Mouse (Mus musculus) E14TG2a.4 (cell line): ENCODE data around the gene Ran.
A peak's percentile ranks its signal among the peaks of the same experiment; 100 is the strongest.
"Not testable (repeated sequence)": the region's sequence is repeated elsewhere in the genome, so short reads cannot be mapped to it uniquely, and the experiment has no call there.

Source experiments
- H3K27me3 ChIP-seq: 2 replicates; pipeline ENCODE4 v1.6.1; 2014; ENCODE audit warnings: low read length, control low read depth; ENCODE audit not compliant: insufficient read depth
- H3K36me3 ChIP-seq: 2 replicates; pipeline ENCODE4 v1.6.1; 2014; ENCODE audit warnings: low read length, control low read depth; ENCODE audit not compliant: insufficient read depth
- H3K4me1 ChIP-seq: replicated peaks from 2 replicates; pipeline ENCODE4 v1.6.1; 2014; ENCODE audit warnings: low read depth, low read length, control low read depth
- H3K4me3 ChIP-seq: replicated peaks from 2 replicates; pipeline ENCODE4 v1.5.1; 2014; ENCODE audit warnings: mild to moderate bottlenecking, low read length
- H3K9me3 ChIP-seq: 2 replicates; pipeline ENCODE4 v1.6.1; 2014; ENCODE audit warnings: low read length, control low read depth
- CTCF ChIP-seq: conservative IDR thresholded peaks from 2 replicates; pipeline ENCODE4 v1.5.1; 2014; ENCODE audit warnings: low read length
- NANOG ChIP-seq: IDR thresholded peaks from 2 replicates; pipeline ENCODE4 v1.6.1; 2014; ENCODE audit warnings: borderline replicate concordance, low read length, mixed read lengths
- POU5F1 ChIP-seq: IDR thresholded peaks from 2 replicates; pipeline ENCODE4 v1.6.1; 2014; ENCODE audit warnings: low read length, borderline replicate concordance

Ran gene

DNA sequence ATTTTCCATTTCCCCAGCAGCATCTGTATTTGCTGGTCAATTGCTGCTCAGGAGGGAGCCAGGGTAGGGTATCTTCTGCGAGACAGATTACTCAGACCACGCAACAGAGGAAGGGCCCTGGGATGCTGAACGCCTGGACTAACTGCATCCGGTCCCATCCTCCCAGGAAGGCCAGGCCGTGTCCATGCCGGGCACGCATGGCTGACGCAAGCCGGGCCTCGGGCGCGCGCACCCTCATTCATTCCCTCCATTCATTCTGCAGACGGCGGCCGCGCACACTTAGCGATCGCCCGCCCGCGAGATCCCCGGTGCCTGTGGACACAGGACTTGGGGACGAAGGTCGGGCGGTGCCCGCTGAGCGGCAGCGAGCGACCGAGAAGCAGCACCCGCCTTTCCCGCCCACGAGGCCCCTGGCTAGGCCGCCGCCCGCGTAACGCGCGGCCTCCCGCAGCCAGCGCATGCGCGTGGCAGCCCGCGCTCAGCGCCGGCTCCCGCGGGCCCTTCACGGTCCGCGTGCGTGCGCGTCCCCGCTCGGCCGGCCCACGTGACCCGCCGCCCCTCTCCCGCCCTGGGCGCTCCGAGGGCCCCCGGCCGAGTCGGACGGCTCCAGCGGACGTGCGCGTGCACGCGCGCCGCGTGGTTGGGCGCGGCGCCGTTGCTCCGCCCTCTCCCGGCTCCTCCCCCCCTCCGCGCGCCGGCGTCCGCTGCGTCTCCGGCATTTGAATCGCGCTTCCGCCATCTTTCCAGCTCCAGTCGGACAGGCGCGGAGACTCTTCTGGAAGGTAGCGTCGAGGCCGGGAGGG is at the start of gene Ran:
Ran (plus strand) TSS at position 573 of the 803 bp plus-strand sequence.
- Histone ChIP-seq H3K4me1 (peaks cover 31% of the 10 kb centered on the region), H3K9me3 (no peaks in the 10 kb centered on the region), H3K27me3 (no peaks in the 10 kb centered on the region), H3K4me3 (peak within 1 kb of the TSS; percentile 97), H3K36me3 (peaks cover 38% of the 10 kb centered on the region)
- TF ChIP-seq CTCF (no peak), NANOG (no peak), POU5F1 (no peak)

DNA sequence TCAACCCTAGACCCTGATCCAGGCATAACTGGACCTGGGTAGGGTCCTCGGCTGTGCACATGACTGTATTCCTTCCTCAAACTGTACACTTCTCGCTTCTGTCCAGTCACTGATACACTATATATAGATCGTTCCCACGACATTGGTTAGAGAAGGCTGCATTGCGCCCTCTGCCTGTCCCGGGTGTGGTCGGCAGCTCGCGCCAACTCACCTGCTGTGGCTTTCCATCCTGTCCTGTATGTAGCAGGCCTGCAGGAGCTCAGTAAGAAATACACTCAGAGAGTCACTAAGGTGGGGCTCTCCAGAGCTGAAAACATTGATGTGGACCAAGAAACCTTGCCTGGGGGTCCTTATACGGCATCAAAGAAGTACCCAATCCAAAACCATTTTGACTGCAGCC is 49.0 kb upstream of the Ran start:
- Histone ChIP-seq H3K4me3 (peak overlapping the region; percentile 43; the same call in 1 of the 2 replicates), H3K9me3 (no peaks in the 10 kb centered on the region), H3K4me1 (peaks cover 33% of the 10 kb centered on the region), H3K27me3 (peaks cover 3% of the 10 kb centered on the region; the same call in 1 of the 2 replicates), H3K36me3 (no peaks in the 10 kb centered on the region)
- TF ChIP-seq POU5F1 (no peak), NANOG (no peak), CTCF (no peak; the same call in 1 of the 2 replicates)

DNA sequence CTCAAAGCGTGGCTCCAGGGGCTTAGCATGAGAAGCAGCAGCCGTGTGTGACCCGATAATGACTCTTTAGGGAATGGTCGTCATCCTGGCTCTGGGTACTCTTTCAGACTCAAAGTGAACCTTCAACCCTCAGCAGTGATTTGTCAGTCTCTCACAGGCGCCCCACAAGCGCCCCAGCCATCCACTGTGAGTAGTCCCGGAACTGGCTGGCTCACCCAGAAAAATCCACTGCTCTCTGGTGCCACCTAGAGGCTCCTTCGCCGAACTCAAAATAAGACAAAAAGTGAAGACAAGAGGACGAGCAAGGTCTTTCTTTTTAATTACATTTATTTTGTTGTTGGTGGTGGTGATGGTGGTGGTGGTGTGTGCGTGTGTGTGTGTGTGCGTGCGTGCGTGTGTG is 48.6 kb upstream of the Ran start:
- Histone ChIP-seq H3K4me3 (peak overlapping the region; percentile 43; the same call in 1 of the 2 replicates), H3K4me1 (peaks cover 36% of the 10 kb centered on the region), H3K27me3 (peaks cover 3% of the 10 kb centered on the region; the same call in 1 of the 2 replicates), H3K36me3 (no peaks in the 10 kb centered on the region), H3K9me3 (no peaks in the 10 kb centered on the region)
- TF ChIP-seq POU5F1: no peak
- TF ChIP-seq CTCF: peak; percentile 74
- TF ChIP-seq NANOG: no peak

DNA sequence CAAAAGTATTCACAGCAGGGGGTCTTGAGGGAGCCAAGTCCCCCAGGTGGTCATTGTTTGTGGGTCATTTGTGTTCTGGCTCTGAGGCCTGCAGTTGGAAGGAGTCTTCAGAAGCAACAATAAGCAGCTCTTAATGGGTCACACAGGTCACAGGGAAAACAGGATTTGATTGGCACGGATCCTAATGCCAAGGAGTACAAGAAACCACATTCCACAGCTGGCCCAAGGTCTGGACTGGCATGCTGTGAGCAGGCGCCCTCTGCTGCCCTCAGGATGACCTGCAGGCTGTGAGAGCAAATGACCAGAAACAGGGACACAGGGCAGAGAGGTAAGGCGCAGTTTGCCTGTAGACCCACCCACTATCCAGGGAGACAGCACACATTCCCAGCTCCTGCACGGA is 43.6 kb upstream of the Ran start:
- Histone ChIP-seq H3K27me3 (peaks cover 3% of the 10 kb centered on the region; the same call in 1 of the 2 replicates), H3K36me3 (no peaks in the 10 kb centered on the region), H3K4me1 (peaks cover 28% of the 10 kb centered on the region), H3K9me3 (no peaks in the 10 kb centered on the region), H3K4me3 (no peak overlapping the region)
- TF ChIP-seq CTCF (peak; percentile 53), POU5F1 (no peak)

DNA sequence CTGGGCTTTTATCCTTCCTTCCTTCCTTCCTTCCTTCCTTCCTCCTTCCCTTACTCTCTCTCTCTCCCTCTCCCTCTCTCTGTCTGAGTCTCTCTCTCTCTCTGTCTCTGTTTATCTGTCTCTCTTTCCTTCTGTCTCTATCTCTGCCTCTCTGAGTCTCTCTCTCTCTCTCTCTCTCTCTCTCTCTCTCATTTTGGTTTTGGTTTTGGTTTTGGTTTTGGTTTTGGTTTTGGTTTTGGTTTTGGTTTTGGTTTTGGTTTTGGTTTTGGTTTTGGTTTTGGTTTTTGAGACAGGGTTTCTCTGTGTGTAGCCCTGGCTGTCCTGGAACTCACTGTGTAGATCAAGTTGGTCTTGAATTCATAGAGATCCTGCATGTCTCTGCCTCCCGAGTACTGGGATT is 42.4 kb upstream of the Ran start:
- not testable (repeated sequence) for H3K4me3 ChIP-seq, H3K36me3 ChIP-seq, H3K9me3 ChIP-seq, H3K27me3 ChIP-seq
- H3K4me1 ChIP-seq: peaks cover 27% of the 10 kb centered on the region

DNA sequence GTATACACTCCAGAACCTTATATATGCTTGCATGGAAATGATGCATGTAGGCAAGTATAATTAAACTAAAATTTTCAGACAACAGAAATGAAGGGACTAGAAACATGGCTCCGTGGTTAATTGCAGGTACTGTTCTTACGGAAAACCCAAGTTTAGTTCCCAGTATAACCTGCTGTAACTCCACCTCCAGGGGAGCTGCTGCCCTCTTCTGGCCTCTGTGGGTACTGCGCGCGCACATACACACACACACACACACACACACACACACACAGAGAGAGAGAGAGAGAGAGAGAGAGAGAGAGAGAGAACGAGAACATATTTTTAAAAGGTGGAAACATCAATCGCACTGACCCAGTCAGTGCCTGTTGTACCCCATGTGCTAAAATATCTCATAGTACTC is 40.9 kb upstream of the Ran start:
- Histone ChIP-seq H3K36me3 (no peaks in the 10 kb centered on the region), H3K4me1 (peaks cover 30% of the 10 kb centered on the region), H3K4me3 (no peak overlapping the region), H3K27me3 (no peaks in the 10 kb centered on the region; the same call in 1 of the 2 replicates), H3K9me3 (no peaks in the 10 kb centered on the region)
- TF ChIP-seq NANOG (no peak), CTCF (peak; percentile 70), POU5F1 (no peak)

DNA sequence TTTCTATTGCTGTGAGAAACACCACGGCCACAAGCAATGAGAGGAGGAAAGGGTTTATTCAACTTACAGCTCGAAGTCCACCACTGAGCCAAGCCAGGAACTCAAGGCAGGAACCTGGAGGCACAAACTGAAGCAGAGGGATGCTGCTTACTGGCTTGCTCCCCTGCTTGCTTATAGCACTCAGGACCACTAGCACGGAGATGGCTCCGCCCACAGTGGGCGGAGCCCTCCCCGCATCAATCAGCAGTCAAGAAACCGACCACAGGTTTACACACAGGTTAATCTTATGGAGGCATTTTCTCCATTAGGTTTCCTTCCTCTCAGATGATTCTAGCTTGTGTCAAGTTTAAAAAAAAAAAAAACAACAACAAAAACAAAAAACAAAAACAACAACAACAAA is 39.0 kb upstream of the Ran start:
- no peak overlapping the region for H3K4me3 ChIP-seq
- H3K4me1 ChIP-seq: peaks cover 19% of the 10 kb centered on the region
- TF ChIP-seq POU5F1: no peak
- no peaks in the 10 kb centered on the region; the same call in 1 of the 2 replicates for H3K36me3 ChIP-seq
- H3K9me3 ChIP-seq: no peaks in the 10 kb centered on the region
- H3K27me3 ChIP-seq: no peaks in the 10 kb centered on the region; the same call in 1 of the 2 replicates

DNA sequence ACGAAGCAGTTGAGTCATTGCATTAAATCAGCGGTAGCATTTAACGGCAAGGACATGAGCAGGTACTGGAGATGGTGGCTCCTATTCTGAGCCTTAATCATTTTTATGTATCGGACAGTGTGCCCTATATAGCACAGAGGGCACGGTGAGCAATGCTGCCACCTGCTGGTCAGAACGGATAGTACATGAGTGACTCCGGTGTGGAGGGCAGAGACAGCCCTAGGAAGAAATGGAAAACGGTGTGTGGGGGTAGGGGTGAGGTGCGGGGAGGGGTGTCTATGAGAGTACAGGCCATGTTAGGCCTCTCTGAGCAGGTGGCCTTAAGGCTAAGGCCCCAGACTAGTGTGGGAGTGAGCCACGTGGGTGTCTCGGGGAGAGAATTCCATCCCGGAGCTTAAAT is 38.3 kb upstream of the Ran start:
- TF ChIP-seq CTCF (peak; percentile 85), NANOG (no peak), POU5F1 (no peak)
- Histone ChIP-seq H3K4me3 (no peak overlapping the region), H3K27me3 (no peaks in the 10 kb centered on the region; the same call in 1 of the 2 replicates), H3K9me3 (no peaks in the 10 kb centered on the region), H3K4me1 (peaks cover 13% of the 10 kb centered on the region), H3K36me3 (no peaks in the 10 kb centered on the region; the same call in 1 of the 2 replicates)

DNA sequence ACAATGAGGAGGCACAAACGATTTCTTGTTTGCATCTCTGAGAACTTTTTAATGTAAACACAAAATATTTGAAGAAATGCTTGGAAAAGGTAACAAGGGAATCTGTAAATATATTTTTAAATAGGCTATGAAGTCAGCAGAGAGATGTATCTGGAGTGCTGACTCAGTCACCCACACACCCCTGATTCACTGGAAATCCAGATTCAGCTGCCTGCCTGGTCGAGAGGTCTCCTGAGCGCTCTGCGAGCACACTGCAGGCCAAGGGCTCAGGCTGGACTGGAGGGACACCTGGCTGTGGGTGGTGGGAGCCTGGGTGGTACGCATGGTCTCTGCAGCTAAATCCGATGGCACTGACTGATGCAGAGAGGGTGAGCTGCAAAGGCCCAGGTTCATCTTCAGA is 35.3 kb upstream of the Ran start:
- H3K27me3 ChIP-seq: no peaks in the 10 kb centered on the region; the same call in 1 of the 2 replicates

More for the DNA sequence above, 35.3 kb upstream of the Ran start:
- Histone ChIP-seq H3K4me3 (no peak overlapping the region), H3K9me3 (no peaks in the 10 kb centered on the region), H3K4me1 (peaks cover 11% of the 10 kb centered on the region; the same call in 1 of the 2 replicates), H3K36me3 (no peaks in the 10 kb centered on the region; the same call in 1 of the 2 replicates)
- TF ChIP-seq NANOG (no peak), POU5F1 (no peak), CTCF (no peak)
